Mouse (Mus musculus): ENCODE results near the gene Rbm19. TPM values are rescaled to one million over a fixed set of nuclear protein-coding genes. Genes with fewer than 3 reads are reported as not detected.
"Not testable (repeated sequence)": the region's sequence is repeated elsewhere in the genome, so short reads cannot be mapped to it uniquely, and the experiment has no call there.

Gene Rbm19
- total and polyA plus RNA-seq, 2 experiments: 4.9 to 9.2 TPM

DNA sequence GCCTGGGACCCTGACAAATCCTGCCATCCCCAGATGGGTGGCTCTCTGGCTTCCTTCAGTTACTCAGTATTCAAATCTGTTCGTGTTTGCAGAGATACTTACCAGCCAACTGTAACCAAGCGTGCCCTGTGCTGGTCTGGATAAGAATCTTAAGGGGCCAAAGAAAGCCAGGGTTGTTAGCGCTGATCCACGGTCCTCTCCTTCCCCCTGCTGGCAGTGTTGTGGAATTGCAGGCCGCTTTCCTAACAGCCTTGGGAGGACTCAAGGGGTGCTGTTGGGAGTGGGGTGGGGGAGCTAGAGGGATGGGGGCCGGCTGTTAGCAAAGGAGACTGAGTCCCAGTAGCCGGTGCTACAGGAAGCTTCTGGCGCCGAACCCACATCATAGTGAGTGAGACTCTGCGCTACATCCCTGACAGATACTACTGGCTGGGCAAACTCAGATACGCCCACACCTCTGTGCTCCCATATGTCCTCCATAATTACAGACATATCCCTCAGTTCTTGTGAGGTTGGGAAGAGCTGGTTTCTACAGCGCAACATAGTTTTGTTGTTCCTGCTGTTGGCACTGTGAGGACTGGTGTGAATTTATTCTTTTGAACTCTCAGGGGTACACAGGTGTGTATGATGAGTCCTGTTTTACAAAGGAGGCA lies 9.7 kb upstream of the Rbm19 start:
- peak; percentile 10 for DNase-seq (ENCODE audit: extremely low read depth, low read depth, low spot score)
- 30% methylated on average over 12 of the region's 12 CpGs for WGBS
- Histone ChIP-seq H3K27me3 (ENCODE audit: control insufficient read depth, insufficient read depth, low read length) (no peaks in the 10 kb centered on the region), H3K36me3 (ENCODE audit: control insufficient read depth, insufficient read depth, low read length) (no peaks in the 10 kb centered on the region), H3K4me1 (ENCODE audit: control insufficient read depth, insufficient read depth, low read length) (no peaks in the 10 kb centered on the region), H3K79me2 (ENCODE audit: control insufficient read depth, insufficient read depth, low read length) (no peaks in the 10 kb centered on the region), H3K4me3 (ENCODE audit: insufficient read depth, low read depth, low read length) (no peak overlapping the region), H3K9ac (ENCODE audit: low read depth, low read length) (no peak overlapping the region), H3K27ac (replicated peaks; ENCODE audit: insufficient read depth, low read depth, low read length) (no peak overlapping the region)
- TF ChIP-seq CTCF (IDR thresholded peaks at IDR 0.05; ENCODE audit: low read depth, low read length): peak; percentile 89
- no peak for TF ChIP-seq POLR2A (IDR thresholded peaks at IDR 0.05; ENCODE audit: extremely low read depth, insufficient read depth, low read length)

DNA sequence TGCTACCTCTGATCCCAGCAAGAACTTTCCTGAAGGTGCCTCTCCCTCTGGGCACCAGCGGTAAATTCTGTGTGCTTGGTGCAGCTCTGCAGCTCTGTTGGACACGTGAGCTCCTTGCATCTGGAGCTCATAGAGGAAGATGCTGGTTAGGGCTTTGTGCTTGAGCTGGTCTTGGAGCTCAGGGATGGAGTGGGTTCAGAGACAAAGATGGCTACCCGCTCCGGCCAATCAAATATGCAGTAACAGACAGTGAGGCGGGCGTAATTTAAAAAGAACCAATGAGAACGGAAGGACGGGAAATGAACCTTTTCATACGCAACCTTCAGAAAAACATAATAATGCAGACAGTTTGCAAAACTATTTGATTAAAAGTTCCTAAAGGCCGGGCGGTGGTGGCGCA lies 1.9 kb upstream of the Rbm19 start:
- DNase-seq (ENCODE audit: extremely low read depth, low read depth, low spot score): no peak
- WGBS: 86% methylated on average over 12 of the region's 12 CpGs
- no peak overlapping the region for H3K9ac ChIP-seq (ENCODE audit: low read depth, low read length)
- no peaks in the 10 kb centered on the region for H3K27me3 ChIP-seq (ENCODE audit: control insufficient read depth, insufficient read depth, low read length)
- no peak for TF ChIP-seq CTCF (IDR thresholded peaks at IDR 0.05; ENCODE audit: low read depth, low read length)
- TF ChIP-seq POLR2A (IDR thresholded peaks at IDR 0.05; ENCODE audit: extremely low read depth, insufficient read depth, low read length): no peak
- H3K79me2 ChIP-seq (ENCODE audit: control insufficient read depth, insufficient read depth, low read length): no peaks in the 10 kb centered on the region
- no peaks in the 10 kb centered on the region for H3K36me3 ChIP-seq (ENCODE audit: control insufficient read depth, insufficient read depth, low read length)
- peaks cover 4% of the 10 kb centered on the region; the same call in 1 of the 2 replicates for H3K4me1 ChIP-seq (ENCODE audit: control insufficient read depth, insufficient read depth, low read length)
- no peak overlapping the region for H3K4me3 ChIP-seq (ENCODE audit: insufficient read depth, low read depth, low read length)
- no peak overlapping the region for H3K27ac ChIP-seq (replicated peaks; ENCODE audit: insufficient read depth, low read depth, low read length)

DNA sequence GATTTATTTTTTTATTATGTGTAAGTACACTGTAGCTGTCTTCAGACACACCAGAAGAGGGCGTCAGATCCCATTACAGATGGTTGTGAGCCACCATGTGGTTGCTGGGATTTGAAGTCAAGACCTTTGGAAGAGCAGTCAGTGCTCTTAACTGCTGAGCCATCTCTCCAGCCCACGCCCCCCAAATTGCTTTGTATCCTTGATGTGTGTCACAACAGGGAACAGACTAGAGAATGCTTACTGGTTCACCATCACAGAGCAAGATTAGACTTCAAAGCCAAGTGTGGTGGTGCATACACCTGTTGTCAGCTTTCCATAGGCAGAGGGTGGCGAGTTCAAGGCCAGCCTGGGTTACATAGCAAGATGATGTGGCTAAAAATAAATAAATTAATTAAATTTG lies 896 bp downstream of the Rbm19 start:
- 55% methylated on average over 3 of the region's 3 CpGs for WGBS
- H3K79me2 ChIP-seq (ENCODE audit: control insufficient read depth, insufficient read depth, low read length); H3K9ac ChIP-seq (ENCODE audit: low read depth, low read length); H3K36me3 ChIP-seq (ENCODE audit: control insufficient read depth, insufficient read depth, low read length); DNase-seq (ENCODE audit: extremely low read depth, low read depth, low spot score); H3K4me3 ChIP-seq (ENCODE audit: insufficient read depth, low read depth, low read length); H3K27ac ChIP-seq (replicated peaks; ENCODE audit: insufficient read depth, low read depth, low read length); H3K27me3 ChIP-seq (ENCODE audit: control insufficient read depth, insufficient read depth, low read length); H3K4me1 ChIP-seq (ENCODE audit: control insufficient read depth, insufficient read depth, low read length): not testable (repeated sequence)

DNA sequence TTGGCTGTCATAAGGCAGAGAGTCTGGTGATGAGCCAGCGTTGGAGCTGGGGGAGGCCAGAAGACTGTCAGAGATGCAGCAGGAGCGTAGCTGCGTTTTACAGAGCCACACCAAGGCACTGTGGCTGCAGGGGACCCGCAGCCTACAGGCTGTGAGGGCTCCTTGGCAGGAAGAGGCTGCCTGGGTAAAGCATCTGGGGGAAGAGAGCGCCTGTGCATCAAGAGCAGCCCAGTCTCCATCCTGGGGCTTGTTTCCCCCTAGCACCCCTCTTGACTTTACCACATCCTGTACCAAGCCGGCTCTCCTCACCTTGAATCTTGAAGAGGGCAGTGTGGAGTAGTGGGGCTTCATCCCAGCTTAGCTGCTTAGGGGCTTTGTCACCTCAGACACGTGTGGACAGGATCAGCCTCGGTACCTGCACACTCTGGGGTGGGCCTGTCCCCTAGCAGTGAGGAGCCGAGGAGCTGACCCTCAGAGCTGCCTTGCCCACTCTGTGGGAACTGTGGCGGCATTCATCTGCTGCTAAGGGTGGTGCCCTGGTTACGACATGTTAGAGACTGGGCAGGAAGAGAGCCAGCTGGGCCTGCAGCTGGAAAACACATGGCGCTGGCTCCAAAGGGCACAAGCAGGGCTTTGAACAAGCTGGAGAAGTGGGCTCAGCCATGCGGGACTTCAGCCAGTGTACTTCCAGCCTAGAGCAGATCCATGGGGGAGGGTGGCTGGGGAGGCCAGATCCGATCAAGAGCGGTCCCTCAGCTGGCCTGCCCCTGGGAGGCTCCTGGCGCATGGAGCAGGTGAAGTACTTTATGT lies 8.8 kb downstream of the Rbm19 start:
- no peak for TF ChIP-seq CTCF (IDR thresholded peaks at IDR 0.05; ENCODE audit: low read depth, low read length)
- Histone ChIP-seq H3K9ac (ENCODE audit: low read depth, low read length) (no peak overlapping the region), H3K4me1 (ENCODE audit: control insufficient read depth, insufficient read depth, low read length) (no peaks in the 10 kb centered on the region), H3K4me3 (ENCODE audit: insufficient read depth, low read depth, low read length) (no peak overlapping the region), H3K27me3 (ENCODE audit: control insufficient read depth, insufficient read depth, low read length) (no peaks in the 10 kb centered on the region), H3K36me3 (ENCODE audit: control insufficient read depth, insufficient read depth, low read length) (0 out of 2 replicates have a peak, but pooled peaks cover under 1% of the 10 kb centered on the region), H3K27ac (replicated peaks; ENCODE audit: insufficient read depth, low read depth, low read length) (no peak overlapping the region), H3K79me2 (ENCODE audit: control insufficient read depth, insufficient read depth, low read length) (no peaks in the 10 kb centered on the region)
- DNase-seq (ENCODE audit: extremely low read depth, low read depth, low spot score): peak; percentile 82
- 75% methylated on average over 16 of the region's 16 CpGs for WGBS

DNA sequence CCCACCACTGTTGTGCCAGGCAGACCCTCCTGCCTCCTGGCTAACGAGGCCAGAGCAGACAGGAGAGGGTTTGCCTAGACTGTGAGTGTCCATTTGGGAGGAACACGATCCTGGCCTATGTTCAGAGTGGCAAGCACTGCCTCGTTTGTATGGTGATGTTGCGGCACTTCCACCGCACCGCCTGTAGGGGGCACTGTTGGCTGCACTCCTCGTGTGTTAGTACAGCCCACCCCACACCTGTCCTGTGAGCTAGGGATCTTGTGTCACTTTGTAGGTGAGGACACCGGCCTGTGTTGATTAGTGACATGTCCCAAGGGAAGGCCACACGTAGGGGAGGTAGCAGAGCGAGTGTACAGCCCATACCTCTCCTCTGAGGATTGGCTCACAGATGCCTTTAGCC lies 11.4 kb downstream of the Rbm19 start:
- no peak for DNase-seq (ENCODE audit: extremely low read depth, low read depth, low spot score)
- 61% methylated on average over 10 of the region's 10 CpGs for WGBS
- no peaks in the 10 kb centered on the region for H3K4me1 ChIP-seq (ENCODE audit: control insufficient read depth, insufficient read depth, low read length)
- no peak overlapping the region for H3K27ac ChIP-seq (replicated peaks; ENCODE audit: insufficient read depth, low read depth, low read length)
- TF ChIP-seq POLR2A (IDR thresholded peaks at IDR 0.05; ENCODE audit: extremely low read depth, insufficient read depth, low read length) (no peak), CTCF (IDR thresholded peaks at IDR 0.05; ENCODE audit: low read depth, low read length) (peak; percentile 85)
- H3K36me3 ChIP-seq (ENCODE audit: control insufficient read depth, insufficient read depth, low read length): no peaks in the 10 kb centered on the region
- no peak overlapping the region for H3K9ac ChIP-seq (ENCODE audit: low read depth, low read length)
- H3K27me3 ChIP-seq (ENCODE audit: control insufficient read depth, insufficient read depth, low read length): no peaks in the 10 kb centered on the region
- no peak overlapping the region for H3K4me3 ChIP-seq (ENCODE audit: insufficient read depth, low read depth, low read length)
- no peaks in the 10 kb centered on the region for H3K79me2 ChIP-seq (ENCODE audit: control insufficient read depth, insufficient read depth, low read length)

DNA sequence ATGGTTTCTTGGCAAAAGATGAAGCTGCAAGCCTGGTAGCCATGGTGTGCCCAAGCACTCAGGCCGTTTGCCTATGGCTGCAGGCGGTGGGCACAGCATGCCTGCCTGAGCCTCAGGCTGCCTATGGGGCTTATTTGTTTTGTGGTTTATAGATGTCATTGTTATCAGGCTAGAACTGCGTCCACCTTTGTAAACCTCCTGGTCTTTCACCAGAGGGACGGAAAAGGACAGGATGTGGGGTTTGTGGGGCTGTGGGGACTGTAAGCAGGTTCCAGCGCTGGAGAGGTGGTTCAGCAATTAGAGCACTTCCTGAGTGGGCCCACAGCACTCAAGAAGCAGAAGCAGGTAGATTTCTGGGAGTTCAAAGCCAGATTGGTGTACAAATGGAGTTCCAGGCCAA lies 12.2 kb downstream of the Rbm19 start:
- DNase-seq (ENCODE audit: extremely low read depth, low read depth, low spot score): no peak
- no peaks in the 10 kb centered on the region for H3K27me3 ChIP-seq (ENCODE audit: control insufficient read depth, insufficient read depth, low read length)
- H3K79me2 ChIP-seq (ENCODE audit: control insufficient read depth, insufficient read depth, low read length): no peaks in the 10 kb centered on the region
- H3K4me1 ChIP-seq (ENCODE audit: control insufficient read depth, insufficient read depth, low read length): no peaks in the 10 kb centered on the region
- H3K36me3 ChIP-seq (ENCODE audit: control insufficient read depth, insufficient read depth, low read length): no peaks in the 10 kb centered on the region
- TF ChIP-seq CTCF (IDR thresholded peaks at IDR 0.05; ENCODE audit: low read depth, low read length): no peak
- TF ChIP-seq POLR2A (IDR thresholded peaks at IDR 0.05; ENCODE audit: extremely low read depth, insufficient read depth, low read length): no peak
- no peak overlapping the region for H3K9ac ChIP-seq (ENCODE audit: low read depth, low read length)
- no peak overlapping the region for H3K27ac ChIP-seq (replicated peaks; ENCODE audit: insufficient read depth, low read depth, low read length)
- WGBS: 94% methylated on average over 5 of the region's 5 CpGs
- H3K4me3 ChIP-seq (ENCODE audit: insufficient read depth, low read depth, low read length): no peak overlapping the region
